Mouse (Mus musculus): ENCODE data around the gene Wbp2. TPM values are rescaled to one million over a fixed set of nuclear protein-coding genes. Genes with fewer than 3 reads are reported as not detected.

Gene Wbp2
- polyA plus RNA-seq, 1 experiment from 2014 or later: 44.9 TPM

- no peak for ATAC-seq (ENCODE audit: insufficient number of reproducible peaks, insufficient read depth, low FRiP score, low TSS enrichment)
- Histone ChIP-seq H3K27ac (no peak overlapping the region), H3K9ac (no peak overlapping the region), H3K9me3 (no peaks in the 10 kb centered on the region), H3K4me3 (no peak overlapping the region), H3K4me2 (replicated peaks) (no peak overlapping the region), H3K27me3 (no peaks in the 10 kb centered on the region), H3K36me3 (peaks cover 47% of the 10 kb centered on the region), H3K4me1 (peaks cover 18% of the 10 kb centered on the region)
- WGBS: 89% methylated on average over 6 of the region's 6 CpGs
Measured at GRCm38 (mm10) chr11:116084166-116084565, 2.6 kb downstream of the Wbp2 start.

- Histone ChIP-seq H3K4me2 (replicated peaks) (no peak overlapping the region), H3K9me3 (no peaks in the 10 kb centered on the region), H3K36me3 (peaks cover 51% of the 10 kb centered on the region), H3K9ac (no peak overlapping the region), H3K4me1 (peaks cover 23% of the 10 kb centered on the region), H3K27me3 (no peaks in the 10 kb centered on the region), H3K27ac (no peak overlapping the region), H3K4me3 (no peak overlapping the region)
- WGBS: 88% methylated on average over 14 of the region's 14 CpGs
- no peak for ATAC-seq (ENCODE audit: insufficient number of reproducible peaks, insufficient read depth, low FRiP score, low TSS enrichment)
Measured at GRCm38 (mm10) chr11:116083096-116083672, 3.6 kb downstream of the Wbp2 start.

GRCm38 (mm10) chr11:116081081-116081480 is 5.7 kb downstream of the Wbp2 start:
- H3K27me3 ChIP-seq: no peaks in the 10 kb centered on the region
- no peak overlapping the region for H3K4me3 ChIP-seq
- no peak overlapping the region for H3K27ac ChIP-seq
- H3K9me3 ChIP-seq: no peaks in the 10 kb centered on the region
- 67% methylated on average over 6 of the region's 6 CpGs for WGBS
- H3K36me3 ChIP-seq: peaks cover 51% of the 10 kb centered on the region
- H3K4me2 ChIP-seq (replicated peaks): no peak overlapping the region
- H3K9ac ChIP-seq: no peak overlapping the region
- H3K4me1 ChIP-seq: peaks cover 20% of the 10 kb centered on the region; the same call in 1 of the 2 replicates
- ATAC-seq (ENCODE audit: insufficient number of reproducible peaks, insufficient read depth, low FRiP score, low TSS enrichment): no peak

- Histone ChIP-seq H3K4me3 (no peak overlapping the region), H3K27ac (no peak overlapping the region), H3K4me2 (replicated peaks) (no peak overlapping the region), H3K9me3 (no peaks in the 10 kb centered on the region), H3K36me3 (peaks cover 51% of the 10 kb centered on the region), H3K4me1 (peaks cover 16% of the 10 kb centered on the region; the same call in 1 of the 2 replicates), H3K9ac (no peak overlapping the region), H3K27me3 (no peaks in the 10 kb centered on the region)
- WGBS: 79% methylated on average over 10 of the region's 10 CpGs
- no peak for ATAC-seq (ENCODE audit: insufficient number of reproducible peaks, insufficient read depth, low FRiP score, low TSS enrichment)
Measured at GRCm38 (mm10) chr11:116079511-116079910, 7.3 kb downstream of the Wbp2 start.

- WGBS: 33% methylated on average over 10 of the region's 10 CpGs
- H3K27me3 ChIP-seq: no peaks in the 10 kb centered on the region
- H3K36me3 ChIP-seq: peaks cover 48% of the 10 kb centered on the region
- no peak overlapping the region for H3K4me3 ChIP-seq
- H3K4me1 ChIP-seq: peaks cover 16% of the 10 kb centered on the region; the same call in 1 of the 2 replicates
- no peak overlapping the region for H3K4me2 ChIP-seq (replicated peaks)
- no peak overlapping the region for H3K9ac ChIP-seq
- ATAC-seq (ENCODE audit: insufficient number of reproducible peaks, insufficient read depth, low FRiP score, low TSS enrichment): no peak
- 0 out of 2 replicates have a peak overlapping the region, but pooled peaks have one; percentile 50 for H3K27ac ChIP-seq
- no peaks in the 10 kb centered on the region for H3K9me3 ChIP-seq
Measured at GRCm38 (mm10) chr11:116078676-116079320, 8.0 kb downstream of the Wbp2 start.

GRCm38 (mm10) chr11:116078221-116078620 is 8.6 kb downstream of the Wbp2 start:
- no peak for ATAC-seq (ENCODE audit: insufficient number of reproducible peaks, insufficient read depth, low FRiP score, low TSS enrichment)
- Histone ChIP-seq H3K27ac (0 out of 2 replicates have a peak overlapping the region, but pooled peaks have one; percentile 41), H3K36me3 (peaks cover 42% of the 10 kb centered on the region), H3K27me3 (no peaks in the 10 kb centered on the region), H3K9ac (peak overlapping the region; percentile 44; the same call in 1 of the 2 replicates), H3K4me1 (peaks cover 16% of the 10 kb centered on the region; the same call in 1 of the 2 replicates), H3K9me3 (no peaks in the 10 kb centered on the region), H3K4me3 (peak overlapping the region; percentile 15; the same call in 1 of the 2 replicates), H3K4me2 (replicated peaks) (peak overlapping the region; percentile 42)
- 10% methylated on average over 16 of the region's 16 CpGs for WGBS

GRCm38 (mm10) chr11:116077446-116078204 is 9.2 kb downstream of the Wbp2 start, which contains the start of gene Unc13d:
Unc13d (minus strand) TSS chr11:116077961.
- Histone ChIP-seq H3K4me2 (replicated peaks) (peak within 1 kb of the TSS; percentile 42), H3K27me3 (no peaks in the 10 kb centered on the region), H3K36me3 (peaks cover 38% of the 10 kb centered on the region), H3K27ac (0 out of 2 replicates have a peak within 1 kb of the TSS, but pooled peaks have one; percentile 50), H3K9ac (peak within 1 kb of the TSS; percentile 44; the same call in 1 of the 2 replicates), H3K4me1 (peaks cover 16% of the 10 kb centered on the region; the same call in 1 of the 2 replicates), H3K4me3 (peak within 1 kb of the TSS; percentile 15; the same call in 1 of the 2 replicates), H3K9me3 (no peaks in the 10 kb centered on the region)
- no peak for ATAC-seq (ENCODE audit: insufficient number of reproducible peaks, insufficient read depth, low FRiP score, low TSS enrichment)
- 69% methylated on average over 22 of the region's 22 CpGs for WGBS

GRCm38 (mm10) chr11:116076836-116077235 is 10.0 kb downstream of the Wbp2 start:
- Histone ChIP-seq H3K4me3 (no peak overlapping the region), H3K27me3 (no peaks in the 10 kb centered on the region), H3K4me2 (replicated peaks) (no peak overlapping the region), H3K9ac (no peak overlapping the region), H3K9me3 (no peaks in the 10 kb centered on the region), H3K36me3 (peaks cover 31% of the 10 kb centered on the region), H3K27ac (no peak overlapping the region), H3K4me1 (peaks cover 16% of the 10 kb centered on the region; the same call in 1 of the 2 replicates)
- WGBS: 87% methylated on average over 7 of the region's 7 CpGs
- ATAC-seq (ENCODE audit: insufficient number of reproducible peaks, insufficient read depth, low FRiP score, low TSS enrichment): no peak

GRCm38 (mm10) chr11:116076266-116076540 is 10.6 kb downstream of the Wbp2 start:
- Histone ChIP-seq H3K9ac (no peak overlapping the region), H3K27me3 (no peaks in the 10 kb centered on the region), H3K4me2 (replicated peaks) (no peak overlapping the region), H3K4me3 (no peak overlapping the region), H3K4me1 (peaks cover 16% of the 10 kb centered on the region; the same call in 1 of the 2 replicates), H3K27ac (no peak overlapping the region), H3K36me3 (peaks cover 25% of the 10 kb centered on the region), H3K9me3 (no peaks in the 10 kb centered on the region)
- 54% methylated on average over 7 of the region's 7 CpGs for WGBS
- ATAC-seq (ENCODE audit: insufficient number of reproducible peaks, insufficient read depth, low FRiP score, low TSS enrichment): no peak

GRCm38 (mm10) chr11:116075539-116076265 is 11.1 kb downstream of the Wbp2 start:
- H3K27ac ChIP-seq: no peak overlapping the region
- no peak for ATAC-seq (ENCODE audit: insufficient number of reproducible peaks, insufficient read depth, low FRiP score, low TSS enrichment)
- H3K4me2 ChIP-seq (replicated peaks): no peak overlapping the region
- no peaks in the 10 kb centered on the region for H3K9me3 ChIP-seq
- peaks cover 20% of the 10 kb centered on the region for H3K36me3 ChIP-seq
- no peak overlapping the region for H3K9ac ChIP-seq
- no peak overlapping the region for H3K4me3 ChIP-seq
- no peaks in the 10 kb centered on the region for H3K27me3 ChIP-seq
- peaks cover 16% of the 10 kb centered on the region; the same call in 1 of the 2 replicates for H3K4me1 ChIP-seq
- WGBS: 56% methylated on average over 20 of the region's 20 CpGs

GRCm38 (mm10) chr11:116074436-116074991 is 12.3 kb downstream of the Wbp2 start:
- Histone ChIP-seq H3K4me2 (replicated peaks) (no peak overlapping the region), H3K4me1 (peaks cover 16% of the 10 kb centered on the region; the same call in 1 of the 2 replicates), H3K36me3 (peaks cover 8% of the 10 kb centered on the region), H3K9ac (no peak overlapping the region), H3K4me3 (no peak overlapping the region), H3K27me3 (no peaks in the 10 kb centered on the region), H3K9me3 (no peaks in the 10 kb centered on the region), H3K27ac (no peak overlapping the region)
- 57% methylated on average over 7 of the region's 7 CpGs for WGBS
- no peak for ATAC-seq (ENCODE audit: insufficient number of reproducible peaks, insufficient read depth, low FRiP score, low TSS enrichment)
